Mouse (Mus musculus): ENCODE measurements at regions not wholly inside any gene's neighbourhood (a gene's known extent, or its start where the extent isn't known, plus 50 kb on each side); places are given as distances from the start of the nearest gene placed in this dataset.

DNA sequence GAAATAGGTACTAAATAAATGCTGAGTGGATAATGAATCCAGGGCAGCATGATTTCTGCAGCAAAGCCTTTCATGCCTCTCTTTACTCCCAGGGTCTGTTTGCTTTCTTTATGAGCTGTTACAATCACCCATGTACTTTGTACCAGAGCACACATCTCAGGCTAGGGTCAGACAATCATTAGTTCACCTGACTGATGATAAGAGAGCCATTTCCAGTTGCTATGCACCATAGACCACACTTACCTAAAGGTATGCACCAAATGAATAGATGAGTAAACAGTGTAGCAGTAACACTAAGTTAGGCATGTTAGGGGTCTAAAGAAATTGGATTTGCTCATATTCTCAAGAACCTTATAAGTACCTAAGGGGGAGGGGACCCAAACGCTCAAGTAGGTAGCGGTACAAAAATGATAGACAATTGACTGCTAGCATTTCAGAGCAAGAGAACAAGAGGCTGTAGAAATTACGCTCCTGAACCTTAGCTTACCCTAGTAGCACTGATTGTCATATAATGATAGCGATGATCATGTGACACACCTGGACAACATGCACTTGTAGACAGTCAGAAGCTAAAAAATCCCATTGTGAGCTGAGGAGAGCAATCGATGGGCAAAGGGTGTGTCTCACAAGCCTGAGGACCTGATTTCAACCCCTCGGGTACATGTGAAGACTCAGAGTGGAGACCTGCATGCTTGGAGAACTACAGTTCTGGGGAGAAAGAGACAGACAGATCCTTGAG, 58.1 kb upstream of the Tenm3 start:
- Histone ChIP-seq H3K36me3 (ENCODE audit: control insufficient read depth, insufficient read depth, low read length) (no peaks in the 10 kb centered on the region), H3K27me3 (ENCODE audit: control insufficient read depth, insufficient read depth, low read length) (no peaks in the 10 kb centered on the region), H3K9me3 (ENCODE audit: control insufficient read depth, low read length) (no peaks in the 10 kb centered on the region), H3K9ac (replicated peaks; ENCODE audit: low read depth, low read length) (no peak overlapping the region), H3K27ac (ENCODE audit: low read depth, low read length) (no peak overlapping the region), H3K4me2 (ENCODE audit: low read depth, low read length) (no peak overlapping the region), H3K4me3 (ENCODE audit: low read depth, low read length) (no peak overlapping the region), H3K4me1 (ENCODE audit: control insufficient read depth, insufficient read depth, low read length) (no peaks in the 10 kb centered on the region)
- ATAC-seq (ENCODE audit: low read depth), result no peak
- WGBS, result 97% methylated on average over 6 of the region's 6 CpGs

DNA sequence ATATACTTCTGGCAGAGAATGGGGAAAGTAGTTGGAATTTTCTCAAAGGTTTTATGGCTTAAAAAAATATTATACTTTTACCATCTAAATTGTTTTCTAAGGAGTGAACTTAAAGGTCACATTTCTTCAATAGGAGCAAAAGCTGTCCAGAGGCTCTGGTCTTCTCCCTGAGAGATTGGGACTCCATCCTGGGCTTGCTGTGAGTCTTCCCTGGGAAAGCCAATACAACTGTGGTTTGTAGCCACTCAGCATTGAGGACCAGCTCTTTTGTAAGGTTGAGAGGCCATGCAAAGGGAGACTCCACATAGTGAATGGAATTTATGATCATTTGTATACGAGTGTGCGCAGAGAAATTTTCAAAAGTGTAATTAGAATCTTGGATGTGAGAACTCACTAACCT, 52.9 kb upstream of the Tenm3 start:
- H3K4me3 ChIP-seq (ENCODE audit: low read depth, low read length), result no peak overlapping the region
- H3K36me3 ChIP-seq (ENCODE audit: control insufficient read depth, insufficient read depth, low read length), result no peaks in the 10 kb centered on the region
- H3K4me1 ChIP-seq (ENCODE audit: control insufficient read depth, insufficient read depth, low read length), result no peaks in the 10 kb centered on the region
- no peaks in the 10 kb centered on the region for H3K9me3 ChIP-seq (ENCODE audit: control insufficient read depth, low read length)
- no peak overlapping the region for H3K27ac ChIP-seq (ENCODE audit: low read depth, low read length)
- no peak overlapping the region for H3K9ac ChIP-seq (replicated peaks; ENCODE audit: low read depth, low read length)
- H3K4me2 ChIP-seq (ENCODE audit: low read depth, low read length), result no peak overlapping the region
- ATAC-seq (ENCODE audit: low read depth), result no peak
- H3K27me3 ChIP-seq (ENCODE audit: control insufficient read depth, insufficient read depth, low read length), result no peaks in the 10 kb centered on the region
- 72% methylated on average over 2 of the region's 2 CpGs for WGBS

- H3K4me2 ChIP-seq (ENCODE audit: low read depth, low read length), result no peak overlapping the region
- H3K27me3 ChIP-seq (ENCODE audit: control insufficient read depth, insufficient read depth, low read length), result no peaks in the 10 kb centered on the region
- ATAC-seq (ENCODE audit: low read depth), result no peak
- H3K27ac ChIP-seq (ENCODE audit: low read depth, low read length), result no peak overlapping the region
- no peaks in the 10 kb centered on the region for H3K4me1 ChIP-seq (ENCODE audit: control insufficient read depth, insufficient read depth, low read length)
- no peak overlapping the region for H3K4me3 ChIP-seq (ENCODE audit: low read depth, low read length)
- WGBS, result 42% methylated on average over 7 of the region's 7 CpGs
- no peaks in the 10 kb centered on the region for H3K9me3 ChIP-seq (ENCODE audit: control insufficient read depth, low read length)
- no peak overlapping the region for H3K9ac ChIP-seq (replicated peaks; ENCODE audit: low read depth, low read length)
- H3K36me3 ChIP-seq (ENCODE audit: control insufficient read depth, insufficient read depth, low read length), result no peaks in the 10 kb centered on the region
Measured at GRCm38 (mm10) chr8:48896251-48896650, 52.5 kb upstream of the Tenm3 start.

- Histone ChIP-seq H3K9me3 (ENCODE audit: control insufficient read depth, low read length) (no peaks in the 10 kb centered on the region), H3K36me3 (ENCODE audit: control insufficient read depth, insufficient read depth, low read length) (no peaks in the 10 kb centered on the region), H3K27ac (ENCODE audit: low read depth, low read length) (no peak overlapping the region), H3K27me3 (ENCODE audit: control insufficient read depth, insufficient read depth, low read length) (no peaks in the 10 kb centered on the region), H3K4me2 (ENCODE audit: low read depth, low read length) (no peak overlapping the region), H3K4me1 (ENCODE audit: control insufficient read depth, insufficient read depth, low read length) (no peaks in the 10 kb centered on the region), H3K9ac (replicated peaks; ENCODE audit: low read depth, low read length) (no peak overlapping the region), H3K4me3 (ENCODE audit: low read depth, low read length) (no peak overlapping the region)
- ATAC-seq (ENCODE audit: low read depth), result no peak
- 63% methylated on average over 8 of the region's 8 CpGs for WGBS
Measured at GRCm38 (mm10) chr8:48895586-48895985, 51.8 kb upstream of the Tenm3 start.
